Mouse (Mus musculus) lung, adult 2 months (tissue): ENCODE results near the gene Mamstr.

ENCODE experiments used
- CTCF ChIP-seq: fragments of 200-500 bp; IDR thresholded peaks from 2 replicates; pipeline ENCODE4 v1.5.1; 2011; ENCODE audit warnings: mild to moderate bottlenecking, low read length, control low read depth; ENCODE audit not compliant: insufficient read depth
- POLR2A ChIP-seq: fragments of 200-500 bp; IDR thresholded peaks from 2 replicates; pipeline ENCODE4 v1.6.1; 2011; ENCODE audit warnings: low read depth, mild to moderate bottlenecking, control low read depth, low read length, borderline replicate concordance; ENCODE audit errors: extremely low read depth

- TF ChIP-seq CTCF (no peak), POLR2A (no peak)
Observed at GRCm38 (mm10) chr7:45649351-45649750, 9.6 kb downstream of the Mamstr start.
